Mouse (Mus musculus): ENCODE data around the gene Fam151a. TPM values are rescaled to one million over a fixed set of nuclear protein-coding genes. Genes with fewer than 3 reads are reported as not detected.
A peak's percentile ranks its signal among the peaks of the same experiment; 100 is the strongest.

Fam151a gene
- under 1 TPM; 0.23 to 0.31 TPM for total RNA-seq (2021)
- polyA plus RNA-seq (2012; rRNA removed) = 0.31 and 0.41 TPM in 2 replicates
- long read RNA-seq = 0 reads

GRCm38 (mm10) chr4:106733636-106734035 lies at the start of gene Fam151a:
Gene Fam151a, plus strand, starts transcription at chr4:106733889.
- TF ChIP-seq EP300 (IDR thresholded peaks at IDR 0.05; ENCODE audit: insufficient read depth, low read depth, low read length) = no peak
- no peak for TF ChIP-seq CTCF (IDR thresholded peaks at IDR 0.05)
- TF ChIP-seq POLR2A (IDR thresholded peaks at IDR 0.05; ENCODE audit: insufficient read depth, low read depth, low read length) = no peak
- Histone ChIP-seq H3K27ac (no peak within 1 kb of the TSS), H3K4me3 (no peak within 1 kb of the TSS), H3K9ac (ENCODE audit: low read depth, low read length) (no peak within 1 kb of the TSS), H3K36me3 (ENCODE audit: control insufficient read depth, insufficient read depth, low read length) (no peaks in the 10 kb centered on the region), H3K4me1 (ENCODE audit: control insufficient read depth, insufficient read depth, low read length) (no peaks in the 10 kb centered on the region), H3K27me3 (ENCODE audit: control insufficient read depth, insufficient read depth, low read length) (no peaks in the 10 kb centered on the region), H3K79me2 (replicated peaks; ENCODE audit: control insufficient read depth, insufficient read depth, low read length) (no peaks in the 10 kb centered on the region)
- WGBS = 38% methylated on average over 4 of the region's 4 CpGs
- no peak for DNase-seq
- intact Hi-C loops (cut with DNase I) = no loop called here

DNA sequence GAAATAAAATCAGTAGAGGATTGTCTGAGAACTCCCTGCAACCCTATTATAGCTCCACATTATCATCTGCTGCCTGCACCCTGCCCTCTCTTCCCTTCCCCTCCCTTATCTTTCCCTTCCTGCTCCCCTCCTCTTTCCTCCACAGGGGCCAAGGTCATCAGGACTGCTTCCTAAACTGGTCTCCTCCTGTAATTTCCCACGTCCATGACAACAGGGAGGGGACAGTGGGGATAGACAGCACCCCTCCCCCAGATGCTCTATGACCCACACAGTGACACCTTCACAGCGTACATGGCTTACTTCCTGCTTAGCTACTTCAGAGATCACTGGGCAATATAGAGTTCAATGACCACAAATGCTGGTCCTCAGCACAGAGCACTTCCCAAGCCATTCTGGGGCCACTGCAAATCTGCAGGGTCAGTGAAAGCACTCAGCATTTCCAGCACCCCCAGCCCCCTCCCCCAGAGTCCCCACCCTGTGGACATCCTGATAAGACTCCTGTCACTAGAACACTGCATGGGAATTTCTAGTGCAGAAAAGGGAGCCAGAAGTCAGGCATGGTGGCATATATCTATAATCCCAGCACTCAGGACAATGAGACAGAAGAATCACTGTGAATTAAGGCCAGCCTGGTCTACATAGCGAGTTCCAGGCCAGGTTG lies 44.9 kb upstream of the Fam151a start:
- Histone ChIP-seq H3K27ac (no peak overlapping the region), H3K27me3 (ENCODE audit: control insufficient read depth, insufficient read depth, low read length) (no peaks in the 10 kb centered on the region), H3K36me3 (ENCODE audit: control insufficient read depth, insufficient read depth, low read length) (no peaks in the 10 kb centered on the region), H3K4me1 (ENCODE audit: control insufficient read depth, insufficient read depth, low read length) (no peaks in the 10 kb centered on the region), H3K79me2 (replicated peaks; ENCODE audit: control insufficient read depth, insufficient read depth, low read length) (no peaks in the 10 kb centered on the region), H3K4me3 (no peak overlapping the region), H3K9ac (ENCODE audit: low read depth, low read length) (no peak overlapping the region)
- TF ChIP-seq CTCF (IDR thresholded peaks at IDR 0.05) (no peak), EP300 (IDR thresholded peaks at IDR 0.05; ENCODE audit: insufficient read depth, low read depth, low read length) (no peak), POLR2A (IDR thresholded peaks at IDR 0.05; ENCODE audit: insufficient read depth, low read depth, low read length) (no peak)
- 32% methylated on average over 3 of the region's 3 CpGs for WGBS
- intact Hi-C loops (cut with DNase I) = no loop called here
- DNase-seq = no peak

- Histone ChIP-seq H3K27me3 (ENCODE audit: control insufficient read depth, insufficient read depth, low read length) (no peaks in the 10 kb centered on the region), H3K27ac (no peak overlapping the region), H3K4me1 (ENCODE audit: control insufficient read depth, insufficient read depth, low read length) (no peaks in the 10 kb centered on the region), H3K36me3 (ENCODE audit: control insufficient read depth, insufficient read depth, low read length) (no peaks in the 10 kb centered on the region), H3K9ac (ENCODE audit: low read depth, low read length) (no peak overlapping the region), H3K79me2 (replicated peaks; ENCODE audit: control insufficient read depth, insufficient read depth, low read length) (no peaks in the 10 kb centered on the region), H3K4me3 (no peak overlapping the region)
- intact Hi-C loops (cut with DNase I) = no loop called here
- TF ChIP-seq EP300 (IDR thresholded peaks at IDR 0.05; ENCODE audit: insufficient read depth, low read depth, low read length) = no peak
- no peak for TF ChIP-seq POLR2A (IDR thresholded peaks at IDR 0.05; ENCODE audit: insufficient read depth, low read depth, low read length)
- TF ChIP-seq CTCF (IDR thresholded peaks at IDR 0.05) = no peak
- no peak for DNase-seq
- WGBS = 80% methylated on average over 15 of the region's 15 CpGs
These were observed 39.8 kb upstream of the Fam151a start for GRCm38 (mm10) chr4:106693841-106694430.

GRCm38 (mm10) chr4:106699989-106700388 lies 33.7 kb upstream of the Fam151a start:
- H3K36me3 ChIP-seq (ENCODE audit: control insufficient read depth, insufficient read depth, low read length) = no peaks in the 10 kb centered on the region
- no peak for DNase-seq
- H3K9ac ChIP-seq (ENCODE audit: low read depth, low read length) = no peak overlapping the region
- H3K27ac ChIP-seq = no peak overlapping the region
- TF ChIP-seq CTCF (IDR thresholded peaks at IDR 0.05) (peak; percentile 49), POLR2A (IDR thresholded peaks at IDR 0.05; ENCODE audit: insufficient read depth, low read depth, low read length) (no peak)
- WGBS = 23% methylated on average over 9 of the region's 9 CpGs
- no peaks in the 10 kb centered on the region for H3K79me2 ChIP-seq (replicated peaks; ENCODE audit: control insufficient read depth, insufficient read depth, low read length)
- no peaks in the 10 kb centered on the region for H3K27me3 ChIP-seq (ENCODE audit: control insufficient read depth, insufficient read depth, low read length)
- intact Hi-C loops (cut with DNase I) = no loop called here
- no peak overlapping the region for H3K4me3 ChIP-seq
- H3K4me1 ChIP-seq (ENCODE audit: control insufficient read depth, insufficient read depth, low read length) = no peaks in the 10 kb centered on the region

DNA sequence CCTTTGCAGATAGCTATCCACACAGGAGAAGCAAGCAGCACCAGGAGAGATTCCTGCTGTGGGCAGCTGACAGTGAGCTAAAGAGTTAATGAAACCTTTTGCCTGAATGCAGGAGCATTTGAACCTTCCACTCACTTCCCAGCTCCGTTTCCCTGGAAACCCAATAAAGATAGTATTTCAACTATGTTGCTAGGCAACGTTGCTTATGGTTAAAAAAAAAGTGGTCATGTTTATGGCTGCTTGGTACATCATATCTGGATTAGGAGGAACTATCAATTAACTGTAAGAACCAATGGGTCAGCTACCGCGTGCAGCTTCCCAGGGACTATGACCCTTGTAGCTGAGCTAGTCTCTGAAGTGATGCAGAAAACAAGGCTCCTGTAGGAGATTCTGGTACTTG lies 32.9 kb upstream of the Fam151a start:
- Histone ChIP-seq H3K79me2 (replicated peaks; ENCODE audit: control insufficient read depth, insufficient read depth, low read length) (no peaks in the 10 kb centered on the region), H3K9ac (ENCODE audit: low read depth, low read length) (no peak overlapping the region), H3K4me3 (no peak overlapping the region), H3K27me3 (ENCODE audit: control insufficient read depth, insufficient read depth, low read length) (no peaks in the 10 kb centered on the region), H3K4me1 (ENCODE audit: control insufficient read depth, insufficient read depth, low read length) (no peaks in the 10 kb centered on the region), H3K27ac (no peak overlapping the region), H3K36me3 (ENCODE audit: control insufficient read depth, insufficient read depth, low read length) (no peaks in the 10 kb centered on the region)
- no peak for TF ChIP-seq POLR2A (IDR thresholded peaks at IDR 0.05; ENCODE audit: insufficient read depth, low read depth, low read length)
- TF ChIP-seq CTCF (IDR thresholded peaks at IDR 0.05) = no peak
- no peak for TF ChIP-seq EP300 (IDR thresholded peaks at IDR 0.05; ENCODE audit: insufficient read depth, low read depth, low read length)
- 45% methylated on average over 4 of the region's 4 CpGs for WGBS
- intact Hi-C loops (cut with DNase I) = no loop called here
- DNase-seq = no peak

DNA sequence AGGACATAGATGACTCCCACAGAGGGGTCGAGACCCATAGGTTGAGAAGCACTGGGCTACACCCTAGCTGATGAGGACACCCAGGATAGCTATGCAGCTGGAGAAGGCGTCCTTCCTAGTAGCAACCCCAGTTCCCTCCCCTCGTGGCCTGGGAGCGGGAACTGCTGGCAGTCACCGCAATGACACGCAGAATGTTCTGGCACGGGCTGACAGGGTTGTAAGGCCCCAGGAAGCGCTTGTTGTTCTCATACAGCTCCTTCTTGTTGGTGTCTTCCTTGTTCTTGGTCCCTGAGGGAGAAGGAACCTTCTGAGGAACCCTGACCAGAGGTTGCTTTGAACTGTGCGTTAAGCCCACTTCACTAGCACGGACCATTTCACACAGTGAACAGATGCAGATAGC lies 29.7 kb upstream of the Fam151a start:
- DNase-seq = no peak
- H3K27me3 ChIP-seq (ENCODE audit: control insufficient read depth, insufficient read depth, low read length) = no peaks in the 10 kb centered on the region
- no peaks in the 10 kb centered on the region for H3K36me3 ChIP-seq (ENCODE audit: control insufficient read depth, insufficient read depth, low read length)
- intact Hi-C loops (cut with DNase I) = no loop called here
- TF ChIP-seq EP300 (IDR thresholded peaks at IDR 0.05; ENCODE audit: insufficient read depth, low read depth, low read length) (no peak), POLR2A (IDR thresholded peaks at IDR 0.05; ENCODE audit: insufficient read depth, low read depth, low read length) (no peak), CTCF (IDR thresholded peaks at IDR 0.05) (no peak)
- H3K27ac ChIP-seq = no peak overlapping the region
- no peaks in the 10 kb centered on the region for H3K79me2 ChIP-seq (replicated peaks; ENCODE audit: control insufficient read depth, insufficient read depth, low read length)
- WGBS = 71% methylated on average over 10 of the region's 10 CpGs
- H3K4me1 ChIP-seq (ENCODE audit: control insufficient read depth, insufficient read depth, low read length) = no peaks in the 10 kb centered on the region
- no peak overlapping the region for H3K4me3 ChIP-seq
- no peak overlapping the region for H3K9ac ChIP-seq (ENCODE audit: low read depth, low read length)
